Mouse (Mus musculus): ENCODE results near the gene Amer3.
A peak's percentile ranks its signal among the peaks of the same experiment; 100 is the strongest.
"Not testable (repeated sequence)": the region's sequence is repeated elsewhere in the genome, so short reads cannot be mapped to it uniquely, and the experiment has no call there.

Amer3 gene

GRCm38 (mm10) chr1:34601323-34602047 lies 22.0 kb downstream of the Amer3 start:
- DNase-seq (ENCODE audit: low spot score in 2 of 2) = no peak

DNA sequence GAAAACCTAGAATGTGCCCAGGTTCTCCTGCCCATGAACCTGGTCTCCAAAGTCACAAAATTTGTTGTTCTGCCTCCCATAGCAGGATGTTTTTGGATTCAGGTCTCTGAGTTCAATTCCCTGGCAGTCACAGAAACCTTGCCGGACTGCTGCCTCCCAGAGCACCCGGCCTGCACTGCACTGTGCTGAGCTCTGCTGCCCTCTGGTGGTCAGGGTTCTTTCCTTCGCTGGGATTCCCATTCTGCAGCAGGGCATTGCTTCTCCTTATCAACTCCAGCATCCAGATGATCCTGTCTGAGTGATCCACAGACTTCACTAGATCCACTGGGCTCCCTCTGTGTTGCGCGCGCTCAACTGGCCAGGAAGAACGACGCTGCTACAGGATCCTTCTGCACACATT lies 22.9 kb downstream of the Amer3 start:
- DNase-seq (ENCODE audit: low spot score in 2 of 2) = peak in 1 of 2 experiments; percentile 81

- no peak for DNase-seq (ENCODE audit: low spot score in 2 of 2)
Measured at GRCm38 (mm10) chr1:34613801-34614200, 34.3 kb downstream of the Amer3 start.

- not testable (repeated sequence) for DNase-seq (ENCODE audit: low spot score in 2 of 2)
Measured at GRCm38 (mm10) chr1:34620116-34620515, 40.7 kb downstream of the Amer3 start.

- not testable (repeated sequence) for DNase-seq (ENCODE audit: low spot score in 2 of 2)
Measured at GRCm38 (mm10) chr1:34620761-34621160, 41.3 kb downstream of the Amer3 start.

GRCm38 (mm10) chr1:34635711-34636110 lies 56.3 kb downstream of the Amer3 start:
- peak in 1 of 2 experiments; percentile 22 for DNase-seq (ENCODE audit: low spot score in 2 of 2)

Data from right cerebral cortex, postnatal 10 days (tissue).